Mouse (Mus musculus): Measurements from ENCODE around the gene Rflnb. TPM values are rescaled to one million over a fixed set of nuclear protein-coding genes. Genes with fewer than 3 reads are reported as not detected.

Rflnb gene
- total RNA-seq, 2 experiments from 2014 or later = 7.9 to 8.4 TPM

DNA sequence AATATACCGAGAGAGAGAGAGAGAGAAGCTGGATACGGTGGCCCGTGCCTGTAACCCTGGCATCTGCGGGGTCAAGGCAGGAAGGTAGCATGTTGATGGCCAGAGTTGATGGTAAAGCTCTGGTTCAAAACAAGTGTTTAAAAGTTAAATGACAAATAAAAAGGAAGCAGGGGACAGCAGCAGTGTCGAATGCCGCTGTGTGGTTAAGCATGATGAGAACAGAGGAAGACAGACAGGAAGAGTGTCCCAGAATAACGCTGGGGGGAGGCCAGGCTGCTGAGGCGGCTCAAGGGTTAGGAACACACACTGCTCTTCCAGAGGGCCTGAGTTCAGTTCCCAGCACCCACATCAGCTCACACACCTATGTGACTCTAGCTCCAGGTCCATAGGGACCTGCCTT is 35.1 kb downstream of the Rflnb start:
- no peak for DNase-seq (ENCODE audit: low spot score in 2 of 2)

DNA sequence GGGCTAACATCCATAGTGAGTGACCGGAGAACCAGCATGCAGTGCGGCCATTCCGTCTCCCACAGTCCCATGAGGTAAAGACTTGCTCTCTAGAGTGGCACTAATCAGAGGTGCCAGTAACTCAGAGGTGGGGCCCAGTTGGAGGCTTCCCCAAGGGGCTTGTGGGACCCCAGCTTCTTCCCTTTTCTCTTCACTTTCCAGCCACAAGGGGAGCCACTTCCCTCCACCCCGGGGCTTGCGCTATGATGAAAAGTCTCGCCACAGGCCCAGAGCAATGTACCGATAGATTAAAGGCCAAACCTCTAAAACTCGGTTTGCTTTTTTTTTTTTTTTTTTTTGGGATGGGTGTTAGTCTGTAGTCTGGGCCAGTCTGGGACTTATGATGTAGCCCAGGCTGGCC is 35.7 kb downstream of the Rflnb start:
- no peak for DNase-seq (ENCODE audit: low spot score in 2 of 2)

DNA sequence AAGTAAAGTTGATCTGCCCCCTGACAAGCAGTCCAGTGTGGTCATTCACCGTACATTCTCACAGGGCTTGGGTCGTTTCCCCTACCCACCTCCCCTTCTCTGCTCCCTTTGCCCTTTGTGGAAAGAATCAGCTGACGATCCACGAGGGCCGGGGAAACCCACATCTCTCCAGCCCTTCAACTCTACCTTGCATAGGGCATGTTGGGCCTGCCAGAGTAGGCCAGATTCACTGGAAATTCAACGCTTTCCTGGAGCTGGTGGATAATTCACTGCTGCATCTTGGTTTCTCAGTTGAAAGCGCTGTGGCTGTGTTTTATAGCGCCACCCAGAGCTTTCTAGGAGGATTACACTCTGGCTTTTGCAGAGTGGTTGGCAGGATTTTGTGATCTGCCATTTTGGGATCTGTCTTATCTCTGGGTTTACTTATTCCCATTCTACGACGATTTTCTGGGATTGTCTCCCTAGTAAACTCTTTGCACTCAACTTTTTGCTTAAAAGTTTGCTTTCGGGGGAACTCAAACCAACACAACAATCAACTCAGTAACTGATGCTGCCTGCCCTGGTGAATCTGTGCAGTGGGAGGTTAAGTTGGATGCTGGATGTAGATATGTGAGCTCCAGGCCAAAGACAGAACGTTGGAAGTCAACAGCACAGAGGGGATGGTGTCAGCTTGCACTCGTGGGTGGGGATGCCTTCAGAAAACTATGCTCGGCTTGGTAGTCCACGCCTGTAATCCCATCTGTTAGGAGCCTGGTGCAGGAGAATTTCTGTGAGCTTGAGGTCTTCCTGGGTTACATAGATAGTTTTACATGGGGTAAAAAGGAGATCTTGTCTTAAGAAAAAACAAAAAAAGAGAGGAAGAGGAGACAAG is 36.4 kb downstream of the Rflnb start:
- DNase-seq (ENCODE audit: low spot score in 2 of 2) = no peak

DNA sequence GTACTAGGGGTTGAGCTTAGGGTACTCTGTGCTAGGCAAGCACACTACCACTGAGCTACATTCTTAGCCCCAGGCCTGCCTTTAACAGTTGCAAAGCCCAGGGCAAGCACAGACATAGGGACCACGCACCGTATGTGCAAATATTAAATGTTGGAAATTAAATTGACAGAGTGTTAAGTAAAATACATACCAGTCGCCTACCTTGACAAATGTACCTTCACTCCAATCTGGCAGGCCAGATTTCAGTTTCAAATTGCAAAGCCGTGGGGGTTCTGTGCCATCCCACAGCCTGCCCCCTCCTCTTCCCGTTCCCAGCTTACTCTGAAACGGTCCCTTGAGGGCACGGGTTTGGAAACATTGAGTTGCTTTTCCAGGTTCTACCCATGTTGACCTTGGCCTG is 41.6 kb downstream of the Rflnb start:
- no peak for DNase-seq (ENCODE audit: low spot score in 2 of 2)

DNA sequence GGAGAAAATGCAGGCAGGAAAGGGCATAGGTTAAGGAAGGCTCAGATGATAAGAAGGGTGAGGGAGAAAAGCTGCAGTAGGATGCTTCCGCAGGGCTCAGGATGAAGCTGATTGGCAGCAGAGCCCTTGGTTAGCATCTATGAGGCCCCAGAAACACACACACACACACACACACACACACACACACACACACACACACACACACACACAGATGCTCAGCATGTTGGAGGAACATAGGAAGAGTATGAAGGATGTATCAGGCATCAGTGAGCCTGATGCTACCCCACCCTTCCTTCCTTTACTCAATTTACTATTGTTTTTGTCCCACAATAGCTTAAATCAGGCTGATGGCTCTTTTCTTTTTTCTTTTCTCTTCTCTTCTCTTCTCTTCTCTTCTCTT is 43.0 kb downstream of the Rflnb start:
- DNase-seq (ENCODE audit: low spot score in 2 of 2) = no peak

DNA sequence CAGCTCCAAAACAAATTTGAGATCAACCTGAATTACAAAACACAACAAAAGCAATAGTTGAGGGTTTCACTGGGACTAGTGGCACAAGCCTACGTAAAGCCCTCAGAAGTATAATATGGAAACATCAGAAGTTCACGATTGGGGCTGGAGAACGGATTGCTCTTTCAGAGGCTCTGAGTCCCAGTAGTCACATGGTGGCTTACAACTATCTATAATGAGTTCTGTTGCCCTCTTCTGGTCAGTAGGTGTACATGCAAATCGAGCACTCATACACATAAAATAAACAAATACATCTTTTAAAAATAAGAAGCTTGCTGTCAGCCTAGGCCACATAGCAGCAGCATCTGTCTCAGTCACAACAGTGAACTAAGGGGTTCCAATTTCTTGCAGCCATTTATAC is 44.4 kb downstream of the Rflnb start:
- DNase-seq (ENCODE audit: low spot score in 2 of 2) = no peak

DNA sequence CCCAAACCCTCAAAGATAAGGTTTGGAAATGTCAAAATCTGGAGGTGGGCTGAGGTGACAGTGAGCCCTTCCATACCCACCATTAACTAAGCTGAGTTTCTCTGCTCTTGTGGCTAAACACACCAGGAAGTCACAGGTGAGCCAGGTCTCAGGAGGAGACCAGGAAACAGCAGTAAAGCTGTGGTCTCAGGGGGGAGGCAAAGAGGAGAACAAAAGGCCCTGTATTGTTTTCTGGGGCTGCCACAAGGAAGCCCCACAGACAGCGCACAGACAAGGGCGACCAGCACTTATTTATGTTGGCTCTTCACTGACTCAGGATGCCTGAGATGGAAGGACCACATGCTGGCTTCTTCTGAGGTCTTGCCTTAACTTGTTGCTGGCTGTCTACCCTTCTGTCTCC is 47.2 kb downstream of the Rflnb start:
- no peak for DNase-seq (ENCODE audit: low spot score in 2 of 2)

DNA sequence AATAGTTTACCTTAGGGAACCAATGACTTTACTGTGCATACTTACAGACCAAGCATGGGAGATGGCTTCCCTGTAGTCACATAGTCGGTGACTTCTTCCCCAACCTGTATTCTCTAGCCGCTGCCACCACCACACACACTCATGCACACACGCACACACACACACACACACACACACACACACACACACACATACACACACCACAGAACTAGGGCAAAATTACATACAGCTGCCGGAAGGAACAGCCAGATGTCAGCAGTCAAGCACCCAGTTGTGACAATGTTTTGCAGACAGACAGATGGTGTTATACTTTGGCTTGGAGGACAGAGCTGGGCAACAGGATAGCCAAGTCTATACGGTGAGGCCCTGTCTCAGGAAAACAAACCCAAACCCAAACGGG is 49.5 kb downstream of the Rflnb start:
- DNase-seq (ENCODE audit: low spot score in 2 of 2) = no peak

DNA sequence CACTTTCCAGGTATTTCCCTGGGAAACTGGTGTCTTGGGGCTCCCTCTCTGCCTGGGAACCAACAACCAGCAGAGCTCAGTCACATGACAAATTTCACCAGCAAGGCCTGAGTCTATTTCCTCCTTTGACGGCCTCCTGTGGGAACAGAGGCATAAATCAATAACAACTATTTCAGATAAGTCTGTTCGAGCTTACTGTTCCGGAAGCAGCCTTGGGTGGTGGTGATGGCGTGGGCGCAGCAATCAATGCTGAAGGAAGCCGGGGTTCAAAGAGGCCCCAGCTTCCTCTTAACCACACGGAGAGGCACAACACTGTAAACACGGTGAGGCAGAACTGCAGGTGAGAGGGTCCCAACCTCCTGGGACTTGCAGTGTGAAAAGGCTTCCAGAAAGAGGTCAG is 50.8 kb downstream of the Rflnb start:
- no peak for DNase-seq (ENCODE audit: low spot score in 2 of 2)

DNA sequence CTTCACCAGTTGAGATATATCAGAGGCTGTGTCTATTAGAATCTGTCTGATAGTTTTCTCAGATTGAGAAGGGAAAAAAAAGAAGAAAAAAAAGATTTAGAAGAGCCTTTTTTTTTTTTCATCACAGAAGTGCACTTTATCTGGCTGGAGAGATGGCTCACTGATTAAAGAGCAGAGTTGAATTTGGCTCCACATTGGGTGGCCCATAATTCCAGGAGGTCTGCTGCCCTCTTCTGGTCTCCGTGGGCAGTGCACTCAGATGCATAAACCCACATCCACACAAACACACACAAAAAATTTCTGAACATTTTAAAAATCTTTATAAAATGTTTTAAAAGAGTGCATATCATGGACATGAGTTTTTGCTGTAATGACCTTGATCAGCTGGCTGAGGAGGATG is 53.6 kb downstream of the Rflnb start:
- no peak for DNase-seq (ENCODE audit: low spot score in 2 of 2)

DNA sequence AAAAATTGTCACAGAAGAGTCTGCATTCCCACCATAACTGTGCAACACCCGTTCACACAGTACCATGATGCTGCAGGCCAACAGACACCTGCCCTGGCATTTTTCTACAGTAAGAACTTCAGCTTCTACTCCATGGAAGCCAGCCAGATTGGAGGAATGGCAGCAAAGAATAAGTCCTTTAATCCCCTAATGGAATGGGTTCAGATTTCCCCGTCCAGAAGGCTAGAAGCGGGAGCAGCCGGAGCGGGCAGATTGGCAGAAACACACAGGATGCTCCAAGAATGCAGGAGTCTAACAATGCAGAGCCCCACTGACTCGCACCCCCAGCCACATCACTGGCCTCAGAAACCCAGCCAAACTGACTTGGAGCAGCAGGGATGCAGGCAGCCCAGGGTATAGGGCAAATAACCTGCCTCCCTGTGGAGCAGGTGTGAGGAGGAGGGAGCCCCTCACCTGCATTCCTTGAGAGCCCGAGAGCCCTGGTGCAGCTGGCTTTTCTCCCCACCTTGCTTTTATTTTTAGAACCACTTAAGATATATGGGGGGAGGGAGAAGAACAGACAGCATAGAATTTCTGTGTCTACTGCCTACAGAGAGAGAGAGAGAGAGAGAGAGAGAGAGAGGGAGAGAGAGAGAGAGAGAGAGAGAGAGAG is 54.5 kb downstream of the Rflnb start:
- DNase-seq (ENCODE audit: low spot score in 2 of 2) = no peak

DNA sequence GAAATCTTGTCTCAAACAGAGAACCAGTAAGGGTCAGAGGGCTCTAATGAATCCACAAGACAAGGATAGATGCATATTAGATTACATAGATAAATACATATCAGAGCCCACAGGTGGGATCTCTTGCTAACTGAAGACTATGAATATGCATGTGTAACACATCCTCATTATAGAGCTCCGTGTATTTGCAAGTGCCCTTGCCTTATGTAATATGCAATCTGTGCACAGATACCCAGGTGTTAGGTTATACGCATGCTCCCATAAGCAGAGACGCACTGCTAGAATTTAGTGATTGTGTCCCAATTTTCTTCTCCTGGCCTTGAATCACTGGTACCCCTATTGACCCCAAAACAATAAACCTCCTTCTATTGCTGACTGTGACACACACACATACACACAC is 55.4 kb downstream of the Rflnb start:
- no peak for DNase-seq (ENCODE audit: low spot score in 2 of 2)

DNA sequence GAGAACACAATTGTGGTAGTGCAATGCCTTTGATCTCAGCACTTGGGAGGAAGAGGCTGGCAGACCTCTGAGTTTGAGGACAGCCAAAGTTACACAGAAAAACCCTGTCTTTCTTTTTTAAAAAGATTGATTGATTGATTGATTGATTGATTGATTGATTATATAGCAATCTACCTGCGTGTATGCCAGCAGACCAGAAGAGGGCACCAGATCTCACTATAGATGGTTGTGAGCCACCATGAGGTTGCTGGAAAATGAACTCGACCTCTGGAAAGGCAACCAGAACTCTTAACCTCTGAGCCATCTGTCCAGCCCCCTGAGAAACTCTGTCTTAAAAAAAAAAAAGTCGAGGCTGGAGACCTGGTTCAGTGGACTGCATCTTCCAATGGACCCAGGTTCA is 57.0 kb downstream of the Rflnb start:
- no peak for DNase-seq (ENCODE audit: low spot score in 2 of 2)

Other genes starting within 250 kb of the Rflnb start
- 10 to 100 TPM; 18.9 to 23.4 TPM for gene Doc2b, start 231.7 kb downstream of the Rflnb start, total RNA-seq (2021)
- 1 to 10 TPM; 1.9 to 2.7 TPM for gene Rph3al, start 89.4 kb downstream of the Rflnb start, total RNA-seq (2021)
- gene 1700016K19Rik, start 27.9 kb downstream of the Rflnb start, total RNA-seq (2021) = 1 to 10 TPM; 2.3 to 4.8 TPM
- 10 to 100 TPM; 84.5 to 85.1 TPM for gene Vps53, start 151.9 kb upstream of the Rflnb start, total RNA-seq (2021)
- gene Fam57a, start 151.9 kb upstream of the Rflnb start, total RNA-seq (2021) = 10 to 100 TPM; 16.8 to 17.4 TPM
- gene Dbil5, start 189.8 kb upstream of the Rflnb start, total RNA-seq (2021) = 1 to 10 TPM in 1 of 2 experiments, under 1 TPM in 1; 0.70 to 1.3 TPM
- 1 to 10 TPM; 5.6 to 7.7 TPM for gene Gemin4, start 189.9 kb upstream of the Rflnb start, total RNA-seq (2021)
- gene Mrm3, start 215.9 kb upstream of the Rflnb start, total RNA-seq (2021) = 10 to 100 TPM; 18.6 to 20.9 TPM
- gene Glod4, start 215.9 kb upstream of the Rflnb start, total RNA-seq (2021) = 10 to 100 TPM; 52.9 to 60.4 TPM

All from left cerebral cortex, adult 18-20 months (tissue).